Mouse (Mus musculus): ENCODE measurements at regions not wholly inside any gene's neighbourhood (a gene's known extent, or its start where the extent isn't known, plus 50 kb on each side); places are given as distances from the start of the nearest gene placed in this dataset.

DNA sequence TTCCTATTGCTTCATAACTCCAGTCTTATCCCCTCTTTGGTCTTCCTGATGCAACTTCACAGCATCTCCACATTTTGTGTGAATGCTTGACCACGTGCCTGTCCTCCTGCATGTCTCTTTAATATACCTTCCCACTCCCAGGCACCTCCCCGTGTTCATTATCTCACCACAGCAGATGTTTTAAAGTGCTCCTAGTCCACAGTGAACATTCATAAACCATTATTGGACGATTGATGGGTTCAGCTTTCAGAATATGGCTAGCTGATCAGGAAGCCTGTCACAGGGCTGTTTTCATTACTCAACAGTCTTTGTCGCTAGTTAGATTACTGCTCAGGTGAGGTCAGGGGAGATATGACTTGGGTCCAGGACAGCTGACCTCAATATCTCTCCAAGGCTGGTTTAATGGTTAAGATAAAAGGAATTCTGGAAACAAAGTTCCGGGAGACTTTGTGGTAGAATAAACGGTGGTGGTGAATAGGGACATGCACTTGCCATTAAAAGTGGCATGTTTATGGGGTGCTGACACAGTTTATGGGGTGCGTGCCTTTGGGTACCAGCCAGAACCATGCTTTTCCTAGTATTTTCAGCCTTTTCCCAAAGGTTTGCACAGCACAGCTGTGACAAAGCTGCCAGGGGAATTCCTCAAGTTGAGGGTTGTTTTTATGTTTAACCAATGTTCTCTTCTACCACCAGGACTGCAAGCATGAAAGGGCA is 198.5 kb downstream of the Lnpk start:
- WGBS: 68% methylated on average over 7 of the region's 7 CpGs

DNA sequence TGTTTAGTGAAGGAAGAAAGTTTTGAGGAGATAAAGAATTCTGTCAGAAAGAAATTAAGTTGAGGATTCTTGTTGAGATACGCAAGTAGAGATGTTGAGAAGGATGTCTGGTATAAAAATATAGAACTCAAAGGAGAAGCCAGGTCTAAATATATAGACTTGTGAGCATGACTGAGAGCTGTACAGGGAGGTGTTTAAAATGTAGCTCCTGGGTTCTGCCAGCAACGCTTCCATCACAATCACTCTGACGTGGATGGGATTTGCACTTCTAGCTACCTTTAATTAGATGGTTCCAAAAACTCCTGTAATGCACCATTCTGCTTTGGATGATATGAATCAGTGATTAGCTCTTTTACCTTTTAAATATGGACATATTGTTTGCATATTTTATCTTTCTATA is 200.5 kb downstream of the Lnpk start:
- Histone ChIP-seq H3K4me1 (ENCODE audit: control insufficient read depth, insufficient read depth) (no peaks in the 10 kb centered on the region), H3K36me3 (replicated peaks; ENCODE audit: control insufficient read depth, insufficient read depth, low read length) (no peaks in the 10 kb centered on the region), H3K9ac (replicated peaks; ENCODE audit: low read depth, low read length) (no peak overlapping the region), H3K9me3 (replicated peaks; ENCODE audit: control insufficient read depth, low read length) (no peaks in the 10 kb centered on the region), H3K27ac (ENCODE audit: low read depth) (no peak overlapping the region), H3K27me3 (ENCODE audit: control insufficient read depth, insufficient read depth, low read length) (no peaks in the 10 kb centered on the region), H3K4me3 (ENCODE audit: low read depth, low read length) (no peak overlapping the region), H3K4me2 (ENCODE audit: low read depth, low read length) (no peak overlapping the region)
- TF ChIP-seq CTCF (IDR thresholded peaks at IDR 0.05; ENCODE audit: low read depth) (no peak), EP300 (IDR thresholded peaks at IDR 0.05; ENCODE audit: low read depth) (no peak)
- DNase-seq (ENCODE audit: low spot score): no peak
- 94% methylated on average over 3 of the region's 3 CpGs for WGBS
- ATAC-seq (ENCODE audit: insufficient read depth, low read depth): no peak

More for the DNA sequence above, 198.5 kb downstream of the Lnpk start:
- DNase-seq (ENCODE audit: low spot score): no peak
- H3K27me3 ChIP-seq (ENCODE audit: control insufficient read depth, insufficient read depth, low read length): no peaks in the 10 kb centered on the region
- no peak for ATAC-seq (ENCODE audit: insufficient read depth, low read depth)
- no peaks in the 10 kb centered on the region for H3K4me1 ChIP-seq (ENCODE audit: control insufficient read depth, insufficient read depth)
- no peak overlapping the region for H3K4me2 ChIP-seq (ENCODE audit: low read depth, low read length)
- H3K36me3 ChIP-seq (replicated peaks; ENCODE audit: control insufficient read depth, insufficient read depth, low read length): no peaks in the 10 kb centered on the region
- H3K9ac ChIP-seq (replicated peaks; ENCODE audit: low read depth, low read length): no peak overlapping the region
- no peak overlapping the region for H3K27ac ChIP-seq (ENCODE audit: low read depth)
- no peaks in the 10 kb centered on the region for H3K9me3 ChIP-seq (replicated peaks; ENCODE audit: control insufficient read depth, low read length)
- no peak overlapping the region for H3K4me3 ChIP-seq (ENCODE audit: low read depth, low read length)
- TF ChIP-seq CTCF (IDR thresholded peaks at IDR 0.05; ENCODE audit: low read depth): no peak
- TF ChIP-seq EP300 (IDR thresholded peaks at IDR 0.05; ENCODE audit: low read depth): no peak

DNA sequence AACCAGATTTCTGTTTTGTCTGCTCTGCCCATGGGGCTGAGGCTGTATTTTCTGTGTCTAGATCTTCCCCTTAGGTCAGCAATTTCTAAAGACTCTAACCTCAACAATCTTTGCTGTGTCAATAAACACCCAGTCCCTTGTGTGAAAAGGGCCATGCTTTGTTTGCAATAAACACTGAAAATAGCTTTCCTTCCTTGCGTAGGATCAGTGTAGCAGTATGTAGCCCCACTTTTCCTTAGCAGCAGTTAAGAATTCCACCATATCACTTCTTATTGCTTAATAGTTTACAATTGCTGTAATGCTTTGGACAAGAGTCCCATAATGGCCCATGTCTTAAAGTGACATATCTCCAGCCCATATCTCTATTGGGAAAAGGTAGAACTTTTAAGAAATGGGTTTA is 205.3 kb downstream of the Lnpk start:
- Histone ChIP-seq H3K36me3 (replicated peaks; ENCODE audit: control insufficient read depth, insufficient read depth, low read length) (no peaks in the 10 kb centered on the region), H3K27me3 (ENCODE audit: control insufficient read depth, insufficient read depth, low read length) (no peaks in the 10 kb centered on the region), H3K9ac (replicated peaks; ENCODE audit: low read depth, low read length) (no peak overlapping the region), H3K27ac (ENCODE audit: low read depth) (no peak overlapping the region), H3K9me3 (replicated peaks; ENCODE audit: control insufficient read depth, low read length) (no peaks in the 10 kb centered on the region), H3K4me1 (ENCODE audit: control insufficient read depth, insufficient read depth) (no peaks in the 10 kb centered on the region), H3K4me3 (ENCODE audit: low read depth, low read length) (no peak overlapping the region), H3K4me2 (ENCODE audit: low read depth, low read length) (no peak overlapping the region)
- no peak for DNase-seq (ENCODE audit: low spot score)
- TF ChIP-seq EP300 (IDR thresholded peaks at IDR 0.05; ENCODE audit: low read depth): no peak
- no peak for ATAC-seq (ENCODE audit: insufficient read depth, low read depth)
- WGBS: 84% methylated on average over 1 of the region's 1 CpGs

DNA sequence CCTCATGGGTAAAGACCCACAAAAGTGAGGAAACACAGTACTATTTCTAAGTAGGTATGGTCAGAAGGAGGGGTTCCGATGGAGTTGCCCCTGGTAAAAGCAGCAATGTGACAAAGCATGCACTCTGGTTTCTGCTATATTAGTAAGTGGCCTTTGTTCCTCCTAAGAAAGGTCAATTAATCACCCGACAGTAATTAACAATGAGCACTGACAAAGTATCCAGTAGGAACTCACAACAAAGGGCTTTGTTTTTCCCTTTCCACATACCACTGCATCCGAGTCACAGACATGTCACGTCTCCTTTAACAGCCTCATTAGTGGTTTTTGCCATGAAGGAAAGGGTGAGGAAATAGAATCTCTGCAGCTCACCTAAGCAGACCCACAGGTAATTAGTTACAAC is 206.2 kb downstream of the Lnpk start:
- H3K4me3 ChIP-seq (ENCODE audit: low read depth, low read length): no peak overlapping the region
- WGBS: 73% methylated on average over 4 of the region's 4 CpGs
- H3K27ac ChIP-seq (ENCODE audit: low read depth): no peak overlapping the region
- DNase-seq (ENCODE audit: low spot score) (no peak), ATAC-seq (ENCODE audit: insufficient read depth, low read depth) (no peak)
- H3K9me3 ChIP-seq (replicated peaks; ENCODE audit: control insufficient read depth, low read length): no peaks in the 10 kb centered on the region
- H3K9ac ChIP-seq (replicated peaks; ENCODE audit: low read depth, low read length): no peak overlapping the region
- no peaks in the 10 kb centered on the region for H3K36me3 ChIP-seq (replicated peaks; ENCODE audit: control insufficient read depth, insufficient read depth, low read length)
- no peaks in the 10 kb centered on the region for H3K27me3 ChIP-seq (ENCODE audit: control insufficient read depth, insufficient read depth, low read length)
- H3K4me2 ChIP-seq (ENCODE audit: low read depth, low read length): no peak overlapping the region
- TF ChIP-seq EP300 (IDR thresholded peaks at IDR 0.05; ENCODE audit: low read depth): no peak
- no peak for TF ChIP-seq CTCF (IDR thresholded peaks at IDR 0.05; ENCODE audit: low read depth)
- no peaks in the 10 kb centered on the region for H3K4me1 ChIP-seq (ENCODE audit: control insufficient read depth, insufficient read depth)

DNA sequence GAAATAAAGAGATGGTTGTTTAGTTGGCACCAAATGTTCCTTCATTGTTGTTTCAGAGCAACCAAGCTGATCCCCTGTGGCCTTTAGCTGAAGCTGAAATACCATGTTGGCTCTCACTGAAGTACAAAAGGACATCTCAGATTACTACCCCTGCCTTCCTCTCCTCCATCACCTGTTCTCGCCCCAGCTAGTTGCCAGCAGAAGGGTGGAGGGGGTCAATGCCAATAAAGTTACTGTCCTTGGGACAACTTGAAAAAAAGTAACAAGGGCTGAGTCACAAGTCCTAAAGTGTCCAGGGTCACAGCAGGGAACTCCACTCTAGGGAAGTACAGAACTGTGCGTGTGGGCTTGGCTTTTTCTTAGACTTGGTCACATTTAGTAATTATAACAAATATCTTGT is 216.0 kb downstream of the Lnpk start:
- no peak overlapping the region for H3K4me3 ChIP-seq (ENCODE audit: low read depth, low read length)
- ATAC-seq (ENCODE audit: insufficient read depth, low read depth) (no peak), DNase-seq (ENCODE audit: low spot score) (no peak)
- TF ChIP-seq EP300 (IDR thresholded peaks at IDR 0.05; ENCODE audit: low read depth): no peak
- no peak for TF ChIP-seq CTCF (IDR thresholded peaks at IDR 0.05; ENCODE audit: low read depth)
- H3K9ac ChIP-seq (replicated peaks; ENCODE audit: low read depth, low read length): no peak overlapping the region
- 90% methylated on average over 2 of the region's 2 CpGs for WGBS
- H3K9me3 ChIP-seq (replicated peaks; ENCODE audit: control insufficient read depth, low read length): no peaks in the 10 kb centered on the region
- no peaks in the 10 kb centered on the region for H3K27me3 ChIP-seq (ENCODE audit: control insufficient read depth, insufficient read depth, low read length)
- no peaks in the 10 kb centered on the region for H3K4me1 ChIP-seq (ENCODE audit: control insufficient read depth, insufficient read depth)
- H3K36me3 ChIP-seq (replicated peaks; ENCODE audit: control insufficient read depth, insufficient read depth, low read length): no peaks in the 10 kb centered on the region
- H3K4me2 ChIP-seq (ENCODE audit: low read depth, low read length): no peak overlapping the region
- no peak overlapping the region for H3K27ac ChIP-seq (ENCODE audit: low read depth)

DNA sequence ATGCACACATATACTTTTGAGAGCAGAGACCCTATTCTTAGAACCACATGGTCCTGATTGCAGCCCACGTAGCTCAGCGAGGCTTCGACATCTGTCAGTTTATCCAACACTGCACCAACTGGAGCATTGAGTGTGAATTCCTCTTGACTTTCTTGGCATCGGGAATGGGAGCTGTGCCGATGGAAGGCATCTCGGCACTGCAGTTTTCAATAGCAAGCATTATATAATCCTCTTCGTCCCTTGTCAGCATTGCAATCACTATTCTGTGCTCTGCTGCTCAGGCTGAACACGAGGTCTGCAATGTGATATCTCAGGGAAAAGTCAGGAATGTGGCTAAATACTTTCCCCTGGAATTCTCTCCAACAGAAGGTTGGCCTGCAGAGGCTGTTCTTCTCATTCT is 224.6 kb downstream of the Lnpk start:
- H3K9me3 ChIP-seq (replicated peaks; ENCODE audit: control insufficient read depth, low read length): no peaks in the 10 kb centered on the region
- DNase-seq (ENCODE audit: low spot score) (no peak), ATAC-seq (ENCODE audit: insufficient read depth, low read depth) (no peak)
- no peaks in the 10 kb centered on the region for H3K27me3 ChIP-seq (ENCODE audit: control insufficient read depth, insufficient read depth, low read length)
- no peak for TF ChIP-seq EP300 (IDR thresholded peaks at IDR 0.05; ENCODE audit: low read depth)
- no peak for TF ChIP-seq CTCF (IDR thresholded peaks at IDR 0.05; ENCODE audit: low read depth)
- H3K4me3 ChIP-seq (ENCODE audit: low read depth, low read length): no peak overlapping the region
- H3K36me3 ChIP-seq (replicated peaks; ENCODE audit: control insufficient read depth, insufficient read depth, low read length): no peaks in the 10 kb centered on the region
- H3K4me1 ChIP-seq (ENCODE audit: control insufficient read depth, insufficient read depth): no peaks in the 10 kb centered on the region
- 26% methylated on average over 8 of the region's 8 CpGs for WGBS
- H3K27ac ChIP-seq (ENCODE audit: low read depth): no peak overlapping the region
- no peak overlapping the region for H3K4me2 ChIP-seq (ENCODE audit: low read depth, low read length)
- no peak overlapping the region for H3K9ac ChIP-seq (replicated peaks; ENCODE audit: low read depth, low read length)

Data from heart, postnatal 0 days (tissue).